In the genomic region with DNA sequence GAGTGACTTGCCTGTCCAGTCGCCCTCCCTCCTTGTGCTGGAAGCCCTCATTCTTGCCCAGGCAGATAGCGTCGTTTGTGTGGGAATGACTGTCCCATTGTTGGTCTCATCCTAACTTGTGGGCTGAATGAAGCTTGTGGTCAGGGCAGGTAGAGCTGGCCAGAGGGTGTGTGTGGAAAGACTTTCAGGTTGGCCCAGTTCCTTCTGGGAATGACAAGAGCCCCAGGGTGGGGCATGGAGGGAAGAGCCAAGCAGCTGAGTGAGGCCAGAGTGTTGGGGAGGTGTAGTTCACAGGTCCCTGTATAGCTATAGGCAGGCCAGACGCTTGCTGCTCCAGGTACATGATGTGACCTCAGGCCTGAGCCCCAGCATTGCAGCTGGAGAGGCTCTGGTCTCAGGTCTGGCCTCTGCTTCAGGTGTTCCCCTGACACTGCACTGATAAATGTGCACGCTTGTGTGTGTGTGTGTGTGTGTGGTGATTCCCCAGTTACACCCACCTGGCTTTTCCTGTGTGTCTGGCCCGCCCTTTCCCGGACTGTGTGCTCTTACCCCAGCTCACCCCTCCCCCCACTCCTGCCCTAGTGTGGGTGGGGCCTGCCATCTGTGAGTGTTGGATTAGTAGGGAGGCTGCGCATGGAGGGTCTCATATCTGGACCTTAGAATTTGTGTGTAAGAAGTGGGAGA, we compare ENCODE assay signal across 9 mouse cellular contexts. TPM values are rescaled to one million over a fixed set of nuclear protein-coding genes. Genes with fewer than 3 reads are reported as not detected.
A peak's percentile ranks its signal among the peaks of the same experiment; 100 is the strongest.
DNase-seq lines count a peak whose midpoint lies in the region; ATAC-seq and TF ChIP-seq lines count a peak whose summit lies in the region.
"Had no signal": no experiment of that assay in that cellular context is flagged by ENCODE, and none has a peak within 500 bp of the region (broad histone marks: within the 10 kb centered on the region; RNA-seq: fewer than 3 reads in every experiment).

No protein-coding gene starts in this region.

- no peak overlapping the region for H3K4me2 ChIP-seq in forebrain, postnatal 0 days (ENCODE audit: low read depth)
- H3K4me2 ChIP-seq in liver, embryonic 15.5 days, result peak overlapping the region; percentile 10; the same call in 1 of the 2 replicates

- H3K4me3 ChIP-seq in forebrain, embryonic 10.5 days, result no peak overlapping the region
- no peak overlapping the region for H3K4me3 ChIP-seq in forebrain, postnatal 0 days (ENCODE audit: low read depth, low read length)
- no peak overlapping the region for H3K4me3 ChIP-seq in liver, embryonic 15.5 days (replicated peaks)
- H3K4me3 ChIP-seq in cerebellum, adult 2 months (replicated peaks; ENCODE audit: insufficient read depth, low read depth, low read length), result no peak overlapping the region

- peak overlapping the region; percentile 26; the same call in 1 of the 2 replicates for H3K27ac ChIP-seq in forebrain, embryonic 10.5 days
- no peak overlapping the region for H3K27ac ChIP-seq in forebrain, postnatal 0 days (ENCODE audit: low read depth, low read length)
- peak overlapping the region; percentile 59; the same call in 1 of the 2 replicates for H3K27ac ChIP-seq in liver, embryonic 15.5 days (replicated peaks)
- H3K27ac ChIP-seq in cerebellum, adult 2 months (ENCODE audit: insufficient read depth, low read length), result no peak overlapping the region

- peaks cover 52% of the 10 kb centered on the region for H3K4me1 ChIP-seq in forebrain, embryonic 10.5 days
- H3K4me1 ChIP-seq in forebrain, postnatal 0 days (ENCODE audit: insufficient read depth), result no peaks in the 10 kb centered on the region
- peaks cover 57% of the 10 kb centered on the region for H3K4me1 ChIP-seq in liver, embryonic 15.5 days (replicated peaks)
- H3K4me1 ChIP-seq in cerebellum, adult 2 months (ENCODE audit: control insufficient read depth, insufficient read depth, low read length), result peaks cover 23% of the 10 kb centered on the region

- no peak for DNase-seq in forebrain, embryonic 10.5 days (ENCODE audit: extremely low spot score, low spot score)
- no peak for DNase-seq in forebrain, postnatal 0 days
- peak; percentile 44 for DNase-seq in thymus, postnatal 14 days
- no peak for DNase-seq in thymus, postnatal 36 days
- DNase-seq in T-cell, adult 2 months (ENCODE audit: low spot score), result no peak
- DNase-seq in cerebellum, adult 2 months, result no peak
- DNase-seq in cerebellum, adult 9-11 months, result no peak
- DNase-seq: cerebellum, postnatal 25 days had no signal

- H3K9ac ChIP-seq in forebrain, postnatal 0 days, result no peak overlapping the region
- no peak overlapping the region for H3K9ac ChIP-seq in liver, embryonic 15.5 days

- peaks cover 92% of the 10 kb centered on the region for H3K36me3 ChIP-seq in forebrain, embryonic 10.5 days (replicated peaks)
- peaks cover 44% of the 10 kb centered on the region for H3K36me3 ChIP-seq in forebrain, postnatal 0 days (ENCODE audit: insufficient read depth)
- peaks cover 61% of the 10 kb centered on the region for H3K36me3 ChIP-seq in liver, embryonic 15.5 days (replicated peaks)

- no peaks in the 10 kb centered on the region for H3K9me3 ChIP-seq in forebrain, embryonic 10.5 days
- no peaks in the 10 kb centered on the region for H3K9me3 ChIP-seq in forebrain, postnatal 0 days (ENCODE audit: low read length)
- no peaks in the 10 kb centered on the region for H3K9me3 ChIP-seq in liver, embryonic 15.5 days (replicated peaks)

- H3K27me3 ChIP-seq in forebrain, embryonic 10.5 days (ENCODE audit: poor library complexity, severe bottlenecking), result no peaks in the 10 kb centered on the region
- H3K27me3 ChIP-seq in forebrain, postnatal 0 days (ENCODE audit: insufficient read depth, low read length), result no peaks in the 10 kb centered on the region
- no peaks in the 10 kb centered on the region for H3K27me3 ChIP-seq in liver, embryonic 15.5 days
- H3K27me3 ChIP-seq in cerebellum, adult 2 months (ENCODE audit: control insufficient read depth, insufficient read depth, low read length), result no peaks in the 10 kb centered on the region

- ATAC-seq in forebrain, postnatal 0 days, result no peak
- peak; percentile 62 for ATAC-seq in liver, embryonic 15.5 days (ENCODE audit: insufficient read depth)

- TF ChIP-seq POLR2A in cerebellum, adult 2 months (IDR thresholded peaks at IDR 0.05; ENCODE audit: borderline replicate concordance, insufficient read depth, low read length), result no peak

- 76% methylated on average over 8 of the region's 8 CpGs for WGBS in forebrain, embryonic 10.5 days
- WGBS in forebrain, postnatal 0 days, result 75% methylated on average over 8 of the region's 8 CpGs
- WGBS in liver, embryonic 15.5 days (ENCODE audit: insufficient replicate concordance), result 45% methylated on average over 8 of the region's 8 CpGs
- 86% methylated on average over 8 of the region's 8 CpGs for WGBS in cerebellum, adult 2 months

- TF ChIP-seq CTCF in forebrain, postnatal 0 days (IDR thresholded peaks at IDR 0.05; ENCODE audit: low read depth), result no peak
- TF ChIP-seq CTCF in cerebellum, adult 2 months (IDR thresholded peaks at IDR 0.05; ENCODE audit: borderline replicate concordance, insufficient read depth, low read depth, low read length), result no peak

RNA-seq across cellular contexts. Expression of a gene that starts 21.5 kb away (rescaled TPM):
- polyA plus RNA-seq in forebrain, embryonic 10.5 days (2016; fragmentation: Nextera tagmentation; extraction: Ambion mirVana), result 43.8 and 44.7 TPM in 2 replicates
- total RNA-seq in forebrain, postnatal 0 days (2014; rRNA removed), result 55.7 and 63.0 TPM in 2 replicates
- polyA plus RNA-seq in forebrain, postnatal 0 days (2015; fragmentation: Nextera tagmentation; extraction: Ambion mirVana), result 47.7 and 54.4 TPM in 2 replicates
- 14.6 and 17.6 TPM in 2 replicates for polyA plus RNA-seq in liver, embryonic 15.5 days (2015; fragmentation: Nextera tagmentation; extraction: Ambion mirVana)
- 70.5 and 76.5 TPM in 2 replicates for polyA plus RNA-seq in cerebellum, adult 2 months (2012; rRNA removed)

RNA-seq across cellular contexts. Expression of a gene that starts 37.8 kb away (rescaled TPM):
- polyA plus RNA-seq in forebrain, embryonic 10.5 days (2016; fragmentation: Nextera tagmentation; extraction: Ambion mirVana), result 13.6 and 14.7 TPM in 2 replicates
- total RNA-seq in forebrain, postnatal 0 days (2014; rRNA removed), result 7.8 and 11.0 TPM in 2 replicates
- polyA plus RNA-seq in forebrain, postnatal 0 days (2015; fragmentation: Nextera tagmentation; extraction: Ambion mirVana), result 6.5 and 8.4 TPM in 2 replicates
- polyA plus RNA-seq in liver, embryonic 15.5 days (2015; fragmentation: Nextera tagmentation; extraction: Ambion mirVana), result 7.3 and 7.5 TPM in 2 replicates
- 1.6 and 2.1 TPM in 2 replicates for polyA plus RNA-seq in cerebellum, adult 2 months (2012; rRNA removed)

Comparison
In these comparisons a context has a peak if more than half of its experiments do, and no peak if none do; other contexts are left out.
1. H3K27ac ChIP-seq: peak in forebrain, embryonic 10.5 days (single experiment) and liver, embryonic 15.5 days (single experiment); none in forebrain, postnatal 0 days (single experiment) and cerebellum, adult 2 months (single experiment).